Mouse (Mus musculus) gastrocnemius, postnatal 4 days (tissue): ENCODE measurements around the gene Zfp827. TPM values are rescaled to one million over a fixed set of nuclear protein-coding genes. Genes with fewer than 3 reads are reported as not detected.

Source experiments
- DNase-seq, 2 experiments: peaks; one replicate each; pipeline ENCODE4 v3.0.0; 2021 to 2022; ENCODE audit warnings: low spot score in 2 of 2, mixed read lengths in 2 of 2
- long read RNA-seq, 2 experiments: library from polyadenylated mRNA; stranded (forward); transcript quantifications; one replicate each; pipeline ENCODE4 v2.0.0; 2021
- total RNA-seq, 2 experiments: library from RNA; stranded (reverse); gene quantifications; 2 replicates each; pipeline ENCODE4 v1.2.3; 2021

Zfp827 gene
- 10 to 100 TPM; 18.8 to 19.9 TPM for total RNA-seq
- long read RNA-seq, experiment 1, partial matches to known transcripts = 1 of 7 reads
- long read RNA-seq, experiment 1, other reads (novel, unspliced or antisense) = 6 of 7 reads
- long read RNA-seq, experiment 2, partial matches to known transcripts = 2 of 11 reads
- long read RNA-seq, experiment 2, other reads (novel, unspliced or antisense) = 9 of 11 reads

DNA sequence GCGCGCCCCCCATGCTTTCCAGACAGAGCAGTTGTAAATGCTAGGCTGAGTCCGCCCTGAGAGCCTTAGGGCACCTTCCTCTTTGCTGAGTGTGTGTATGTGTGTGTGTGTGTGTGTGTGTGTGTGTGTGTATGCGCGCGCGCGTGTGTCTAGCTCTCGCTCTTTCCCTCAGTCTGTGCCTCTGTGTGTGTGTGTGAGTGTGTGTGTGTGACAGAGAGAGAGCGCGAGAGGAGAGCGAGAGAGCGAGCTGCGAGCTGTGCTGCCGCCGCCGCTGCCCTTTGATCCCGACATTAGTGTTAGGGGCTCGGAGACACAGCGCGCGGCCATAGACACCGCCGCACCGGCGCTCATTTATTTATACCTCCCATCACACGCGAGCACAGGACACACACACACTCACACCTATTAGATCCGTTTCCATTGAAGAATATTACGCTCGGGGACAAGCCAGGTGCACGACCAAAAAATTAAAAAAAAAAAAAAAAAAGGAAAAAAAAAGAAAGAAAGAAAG lies at the start of gene Zfp827:
Gene Zfp827 (plus strand): TSS at position 461 of the 511 bp plus-strand sequence.
- peak; percentile 56 to 75 for DNase-seq

GRCm38 (mm10) chr8:79004341-79004740 lies 23.9 kb upstream of the Zfp827 start:
- no peak for DNase-seq

- no peak for DNase-seq
These were observed 13.2 kb upstream of the Zfp827 start for GRCm38 (mm10) chr8:79015061-79015460.

- DNase-seq = no peak
These were observed 12.2 kb upstream of the Zfp827 start for GRCm38 (mm10) chr8:79016076-79016475.

- DNase-seq = no peak
These were observed 11.7 kb upstream of the Zfp827 start for GRCm38 (mm10) chr8:79016583-79016982.

DNA sequence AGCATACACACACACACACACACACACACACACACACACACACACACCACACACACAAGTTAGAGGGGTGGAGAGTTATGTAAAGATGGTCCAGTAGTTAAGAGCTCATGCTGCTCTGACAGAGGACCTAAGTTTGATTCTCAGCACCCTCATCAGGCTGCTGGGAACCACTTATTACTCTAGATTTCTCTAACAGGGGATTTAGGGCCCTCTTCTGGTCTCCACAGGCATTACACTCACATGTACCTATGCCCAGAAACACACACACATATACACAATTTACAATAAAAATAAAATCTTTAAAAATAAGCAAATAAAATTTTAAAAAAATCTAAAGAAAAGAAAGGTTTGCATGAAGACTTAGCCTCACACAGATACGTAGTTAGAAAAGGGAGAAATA lies 4.3 kb upstream of the Zfp827 start:
- DNase-seq = no peak

- no peak for DNase-seq
These were observed 918 bp upstream of the Zfp827 start for GRCm38 (mm10) chr8:79027319-79027718.

- DNase-seq = peak; percentile 31 to 45
These were observed 531 bp downstream of the Zfp827 start for GRCm38 (mm10) chr8:79028541-79029395.

DNA sequence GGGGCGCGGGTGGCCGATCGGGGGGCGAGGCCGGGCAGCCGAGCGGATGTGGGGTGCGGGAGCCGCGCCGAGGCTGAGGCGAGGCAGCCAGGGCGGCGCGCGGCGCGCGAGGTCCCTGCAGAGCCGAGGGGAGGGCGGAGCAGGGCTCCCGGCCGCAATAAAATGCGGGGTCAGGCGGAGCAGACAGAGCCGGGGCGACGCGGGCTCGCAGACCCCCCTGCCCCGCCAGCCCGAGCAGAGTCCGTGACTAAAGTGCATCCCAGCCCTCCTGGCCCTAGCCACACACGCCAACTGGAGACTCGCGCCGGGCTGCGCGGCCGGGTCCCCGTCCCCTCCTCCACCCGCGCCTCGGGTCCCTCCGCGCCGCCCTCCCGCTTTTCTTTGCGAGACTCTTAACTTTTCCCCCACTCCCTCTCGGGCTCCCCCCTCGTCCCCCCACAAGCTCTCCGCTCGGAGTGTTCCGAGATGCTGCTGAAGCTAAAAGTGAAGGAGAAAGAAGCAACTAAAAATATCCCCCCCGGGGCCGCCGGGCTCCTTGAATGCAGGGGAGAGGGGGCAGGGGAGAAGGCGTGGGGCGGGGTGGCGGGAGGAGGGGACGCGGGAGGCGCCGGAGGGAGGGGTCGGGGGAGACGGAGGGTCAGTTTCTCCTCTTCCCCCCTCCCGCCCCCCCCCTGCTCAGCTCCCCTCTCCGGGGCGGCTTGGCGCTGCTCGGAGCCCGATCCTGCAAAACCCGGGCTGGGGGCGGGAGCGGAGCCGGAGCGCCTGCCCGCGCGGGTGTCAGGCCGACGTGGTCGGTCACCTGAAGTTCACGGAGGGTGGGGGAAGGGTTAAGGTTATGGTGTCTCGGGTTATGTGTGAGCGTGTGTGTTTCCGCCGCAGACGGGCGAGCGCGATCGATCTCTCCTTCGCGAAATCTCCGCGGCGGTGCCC lies 1.4 kb downstream of the Zfp827 start:
- peak; percentile 75 to 81 for DNase-seq

DNA sequence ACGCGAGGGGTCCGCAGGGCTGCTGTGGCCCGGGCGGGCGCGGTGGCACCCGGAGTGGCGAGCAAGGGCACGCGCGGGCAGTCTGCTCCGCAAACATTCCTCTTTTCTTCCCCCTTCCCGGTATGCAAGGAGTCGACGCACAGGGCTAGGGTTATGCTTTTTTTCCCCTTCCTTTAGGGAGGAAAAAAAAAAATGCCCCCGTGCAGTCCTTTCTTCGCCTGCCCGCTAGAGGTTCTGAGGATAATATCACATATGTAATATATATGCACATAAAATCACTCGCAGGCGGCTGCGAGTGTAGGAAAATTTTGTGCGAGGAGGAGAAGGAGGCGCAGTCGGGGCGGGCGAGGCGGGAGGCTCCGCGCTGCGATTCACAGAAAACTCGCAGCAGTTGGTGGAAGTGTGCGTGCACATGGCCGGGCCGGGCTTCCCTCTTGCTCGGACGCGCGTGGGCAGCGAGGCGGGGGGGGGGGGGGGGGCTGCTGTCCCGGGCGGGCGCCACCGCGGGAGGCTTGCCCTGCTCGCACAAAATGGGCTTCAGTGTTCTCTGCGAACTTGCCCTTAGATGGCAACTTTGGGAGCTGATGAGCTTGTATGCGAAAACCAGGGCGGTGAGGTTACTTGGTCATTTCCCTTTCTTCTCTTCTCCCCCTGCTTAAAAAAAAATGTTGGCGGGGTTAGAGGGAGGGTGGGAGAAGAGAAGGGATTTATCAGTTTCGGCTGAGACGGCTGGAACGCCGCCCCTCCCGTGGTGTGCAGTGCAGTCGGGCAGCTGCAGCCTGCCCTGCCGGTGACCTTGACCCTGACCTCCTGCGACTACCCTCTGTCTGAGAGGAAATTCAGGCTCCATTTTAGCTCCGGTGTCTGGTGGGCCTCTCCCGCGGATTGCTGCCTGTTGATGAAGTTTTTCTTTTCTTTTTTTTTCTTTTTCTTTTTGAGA lies 2.4 kb downstream of the Zfp827 start:
- DNase-seq = peak; percentile 30 to 59

DNA sequence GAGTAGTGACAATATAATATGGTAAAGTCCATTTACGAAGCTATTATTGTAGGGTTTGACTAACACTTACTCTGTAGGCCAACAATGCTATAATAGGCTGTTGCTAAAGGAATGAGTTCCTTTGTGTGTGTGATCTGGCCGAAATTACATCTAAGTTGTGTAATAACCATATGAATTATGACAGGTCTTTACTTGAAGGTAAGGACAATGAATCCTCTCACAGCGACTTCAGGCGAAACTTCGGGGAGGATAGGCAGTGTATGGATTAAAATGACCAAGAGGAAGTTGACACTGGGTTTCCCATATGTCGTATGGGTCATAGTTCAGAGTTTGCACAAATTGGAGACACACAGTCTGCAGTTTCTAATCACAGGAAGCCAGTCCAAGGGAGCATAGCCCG lies 9.3 kb downstream of the Zfp827 start:
- no peak for DNase-seq

DNA sequence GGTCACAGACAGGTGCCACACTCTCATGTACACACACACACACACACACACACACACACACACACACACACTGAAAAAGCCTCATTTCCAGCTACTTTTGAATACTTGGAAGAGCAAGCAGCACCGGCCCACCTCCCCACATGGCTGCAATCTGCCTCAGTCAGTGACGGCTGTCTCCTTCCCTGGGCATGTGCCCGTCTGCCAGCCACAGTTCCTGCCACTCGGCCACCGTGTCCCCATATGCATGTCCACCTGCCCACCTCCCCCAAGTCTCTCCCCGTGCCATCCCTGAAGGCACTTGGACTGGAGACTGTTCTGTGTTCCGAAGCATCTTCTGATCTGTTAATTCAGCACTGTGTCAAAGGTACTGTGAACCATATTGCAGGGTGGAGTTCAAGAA lies 9.8 kb downstream of the Zfp827 start:
- DNase-seq = no peak

- no peak for DNase-seq
These were observed 13.2 kb downstream of the Zfp827 start for GRCm38 (mm10) chr8:79041429-79041828.

GRCm38 (mm10) chr8:79042252-79042651 lies 14.0 kb downstream of the Zfp827 start:
- DNase-seq = no peak

DNA sequence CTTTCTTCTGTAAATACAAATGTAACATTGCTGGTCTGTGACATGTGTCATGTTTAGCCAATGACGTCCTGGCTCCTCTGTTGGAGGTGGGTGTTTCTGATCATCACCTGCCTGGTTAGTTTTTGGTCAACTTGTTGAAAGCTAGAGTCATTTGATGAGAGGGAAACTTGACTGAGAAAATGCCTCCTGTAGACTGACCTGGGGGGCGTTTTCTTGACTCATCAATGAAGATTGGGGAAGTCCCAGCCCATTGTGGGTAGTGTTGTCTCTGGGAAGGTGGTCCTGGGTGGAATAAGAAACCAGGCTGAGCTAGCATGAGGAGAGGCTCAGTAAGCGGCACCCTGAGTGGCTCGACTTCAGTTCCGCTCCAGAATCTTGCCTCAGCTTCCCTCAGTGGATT lies 16.4 kb downstream of the Zfp827 start:
- no peak for DNase-seq

- no peak for DNase-seq
These were observed 18.4 kb downstream of the Zfp827 start for GRCm38 (mm10) chr8:79046659-79047058.

GRCm38 (mm10) chr8:79048388-79049005 lies 20.3 kb downstream of the Zfp827 start:
- no peak for DNase-seq

DNA sequence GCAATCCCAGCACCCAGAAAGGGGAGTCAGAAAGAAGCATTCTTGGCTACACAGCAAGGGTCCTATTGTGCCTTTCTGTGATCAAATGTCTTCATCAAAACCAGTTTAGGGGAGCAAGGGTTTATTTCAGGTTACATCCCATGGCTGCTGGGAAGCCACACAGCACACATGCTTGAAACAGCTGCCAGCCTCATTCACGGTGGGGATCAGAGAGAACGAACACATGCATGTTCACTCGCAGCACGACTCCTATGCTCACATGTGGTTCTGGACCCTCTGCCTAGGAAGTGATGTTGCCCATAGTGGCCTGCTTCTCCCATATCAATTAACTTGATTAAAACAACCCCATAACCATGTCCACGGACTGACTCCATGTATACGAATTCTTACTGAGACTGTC lies 26.0 kb downstream of the Zfp827 start:
- DNase-seq = no peak

- DNase-seq = no peak
These were observed 28.9 kb downstream of the Zfp827 start for GRCm38 (mm10) chr8:79057179-79057578.

DNA sequence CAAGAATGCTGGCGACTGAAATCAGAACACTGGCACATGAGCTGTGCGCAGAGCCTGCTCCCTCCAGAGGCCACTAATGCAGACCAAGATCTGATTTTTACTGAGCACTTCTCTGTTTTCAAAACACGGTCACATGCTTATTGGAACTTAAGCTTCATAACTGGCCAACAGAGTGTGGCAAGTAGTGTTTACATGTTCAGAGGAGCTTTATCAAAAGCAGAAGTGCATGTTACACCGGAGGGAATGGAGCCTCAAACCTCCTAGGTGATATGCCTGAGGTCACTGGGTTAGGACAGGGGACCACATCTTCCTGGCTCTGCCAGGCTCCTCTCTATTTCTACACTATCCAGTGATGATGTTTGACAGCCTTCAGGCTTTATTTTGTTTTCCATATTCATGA lies 31.1 kb downstream of the Zfp827 start:
- no peak for DNase-seq
